In the genomic region with DNA sequence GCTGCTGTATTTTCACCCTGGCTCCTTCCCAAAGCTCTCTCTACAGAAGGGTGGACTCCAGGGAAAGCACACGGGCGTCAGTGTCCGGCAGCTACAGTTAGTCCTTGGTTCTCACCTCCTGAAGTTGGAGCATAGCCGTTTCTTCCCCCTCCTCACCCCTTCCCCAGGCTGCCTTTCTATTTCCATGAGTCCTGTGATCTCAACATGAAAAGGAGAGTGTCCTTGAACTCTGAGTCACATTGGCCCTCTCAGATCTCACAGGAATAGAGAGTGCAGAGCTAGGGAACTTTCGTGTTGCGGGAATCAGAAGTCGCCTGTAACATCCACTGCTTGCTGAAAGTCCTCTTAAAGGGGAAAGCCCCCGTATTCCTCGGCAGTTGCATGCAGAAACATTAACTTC, we compare ENCODE assay signal across 14 mouse cellular contexts.
"Had no signal": no experiment of that assay in that cellular context is flagged by ENCODE, and none has a peak within 500 bp of the region (broad histone marks: within the 10 kb centered on the region; RNA-seq: fewer than 3 reads in every experiment).

No protein-coding gene starts in this region.

- H3K4me2 ChIP-seq: limb, embryonic 12.5 days; liver, embryonic 13.5 days; lung, embryonic 15.5 days; midbrain, embryonic 11.5 days; midbrain, embryonic 15.5 days; neural tube, embryonic 12.5 days had no signal

- H3K9ac ChIP-seq: limb, embryonic 12.5 days; liver, embryonic 13.5 days; liver, postnatal 0 days; lung, embryonic 15.5 days; midbrain, embryonic 15.5 days; neural tube, embryonic 12.5 days had no signal

- H3K27ac ChIP-seq: limb, embryonic 12.5 days; liver, embryonic 13.5 days; lung, embryonic 15.5 days; macrophage; midbrain, embryonic 15.5 days; neural tube, embryonic 12.5 days; stomach, postnatal 0 days had no signal

- H3K4me3 ChIP-seq: limb, embryonic 12.5 days; liver, embryonic 13.5 days; lung, embryonic 15.5 days; megakaryocyte, embryonic 14.5 days; midbrain, embryonic 15.5 days; neural tube, embryonic 12.5 days had no signal

- DNase-seq: kidney, postnatal 25 days; liver; liver, embryonic 13.5 days; liver, postnatal 0 days; lung, postnatal 14 days; thymus, postnatal 4 days had no signal

- H3K36me3 ChIP-seq: liver, embryonic 13.5 days; lung, embryonic 15.5 days; midbrain, embryonic 15.5 days; neural tube, embryonic 12.5 days had no signal

- H3K27me3 ChIP-seq: limb, embryonic 12.5 days; liver, embryonic 13.5 days; lung, embryonic 15.5 days; megakaryocyte, embryonic 14.5 days; midbrain, embryonic 15.5 days; neural tube, embryonic 12.5 days had no signal

- ATAC-seq: liver, postnatal 0 days; midbrain, embryonic 15.5 days had no signal

- H3K4me1 ChIP-seq: lung, embryonic 15.5 days; neural tube, embryonic 12.5 days had no signal

- H3K9me3 ChIP-seq: limb, embryonic 12.5 days; liver, embryonic 13.5 days; lung, embryonic 15.5 days; megakaryocyte, embryonic 14.5 days; midbrain, embryonic 15.5 days; neural tube, embryonic 12.5 days had no signal
